Mouse (Mus musculus) testis, adult 2 months (tissue): ENCODE data around the gene Hgd. TPM values are rescaled to one million over a fixed set of nuclear protein-coding genes. Genes with fewer than 3 reads are reported as not detected.
A peak's percentile ranks its signal among the peaks of the same experiment; 100 is the strongest.

Source experiments
- H3K27ac ChIP-seq: fragments of 200-500 bp; 2 replicates; pipeline ENCODE4 v1.5.1; 2012; ENCODE audit warnings: low read depth, low read length; ENCODE audit not compliant: control insufficient read depth, insufficient read depth
- H3K27me3 ChIP-seq: fragments of 200-500 bp; 2 replicates; pipeline ENCODE4 v1.6.1; 2012; ENCODE audit warnings: mild to moderate bottlenecking, low read length, moderate library complexity; ENCODE audit not compliant: control insufficient read depth, insufficient read depth
- H3K36me3 ChIP-seq: fragments of 200-500 bp; 2 replicates; pipeline ENCODE4 v1.6.1; 2012; ENCODE audit warnings: mild to moderate bottlenecking, low read length; ENCODE audit not compliant: control insufficient read depth, insufficient read depth
- H3K4me1 ChIP-seq: fragments of 200-500 bp; 2 replicates; pipeline ENCODE4 v1.6.1; 2012; ENCODE audit warnings: low read length; ENCODE audit not compliant: control insufficient read depth, insufficient read depth
- H3K4me3 ChIP-seq: fragments of 200-500 bp; 2 replicates; pipeline ENCODE4 v1.5.1; 2012; ENCODE audit warnings: low read depth, mild to moderate bottlenecking, low read length, moderate library complexity, mixed read lengths; ENCODE audit not compliant: control insufficient read depth
- CTCF ChIP-seq: fragments of 200-500 bp; IDR thresholded peaks from 2 replicates; pipeline ENCODE4 v1.5.1; 2012; ENCODE audit warnings: low read depth, mild to moderate bottlenecking, inconsistent platforms, low read length, moderate library complexity; ENCODE audit not compliant: control insufficient read depth, insufficient read depth, insufficient replicate concordance
- POLR2A ChIP-seq: fragments of 200-500 bp; IDR thresholded peaks from 2 replicates; pipeline ENCODE4 v1.6.1; 2012; ENCODE audit warnings: low read depth, mild to moderate bottlenecking, inconsistent platforms, low read length, moderate library complexity; ENCODE audit not compliant: control insufficient read depth
- polyA plus RNA-seq: library from polyadenylated mRNA; depleted of rRNA; stranded (reverse); fragments of >200 nt; gene quantifications from 2 replicates; pipeline ENCODE4 v1.2.3, GENCODE M21; 2012

Hgd gene
- polyA plus RNA-seq, 1 experiment = 1.2 TPM

- H3K4me1 ChIP-seq = peaks cover 9% of the 10 kb centered on the region
- H3K27ac ChIP-seq = no peak overlapping the region
- no peaks in the 10 kb centered on the region for H3K27me3 ChIP-seq
- no peaks in the 10 kb centered on the region for H3K36me3 ChIP-seq
- TF ChIP-seq CTCF (no peak), POLR2A (no peak)
- no peak overlapping the region for H3K4me3 ChIP-seq
Observed at GRCm38 (mm10) chr16:37581901-37582300, 1.9 kb downstream of the Hgd start.

- H3K4me1 ChIP-seq = peaks cover 9% of the 10 kb centered on the region
- TF ChIP-seq POLR2A (no peak), CTCF (no peak)
- no peak overlapping the region for H3K4me3 ChIP-seq
- H3K27me3 ChIP-seq = no peaks in the 10 kb centered on the region
- H3K27ac ChIP-seq = no peak overlapping the region
- H3K36me3 ChIP-seq = no peaks in the 10 kb centered on the region
Observed at GRCm38 (mm10) chr16:37583306-37583705, 3.4 kb downstream of the Hgd start.

DNA sequence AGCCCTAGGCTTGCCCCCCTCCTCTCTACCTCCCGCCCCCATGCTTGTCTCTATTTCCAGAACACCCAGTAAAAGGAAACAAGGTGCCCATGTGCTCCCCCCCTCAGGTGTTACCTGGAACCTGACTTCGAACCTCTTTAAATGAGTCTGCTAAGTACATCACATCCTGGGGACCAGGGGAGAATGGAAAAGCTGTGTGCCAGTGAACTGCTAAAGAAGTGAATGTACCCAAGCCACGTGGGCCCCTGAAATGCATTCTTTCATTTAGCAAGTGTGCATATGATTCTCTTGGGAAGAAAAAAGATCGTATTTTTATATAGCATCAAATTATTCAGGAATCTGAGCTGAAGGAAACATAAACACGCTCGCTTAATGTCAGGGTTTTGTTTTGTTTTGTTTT lies 3.8 kb downstream of the Hgd start:
- no peak overlapping the region for H3K4me3 ChIP-seq
- H3K36me3 ChIP-seq = no peaks in the 10 kb centered on the region
- TF ChIP-seq POLR2A (no peak), CTCF (no peak)
- no peaks in the 10 kb centered on the region for H3K27me3 ChIP-seq
- H3K4me1 ChIP-seq = peaks cover 9% of the 10 kb centered on the region
- H3K27ac ChIP-seq = peak overlapping the region; percentile 60; the same call in 1 of the 2 replicates

- Histone ChIP-seq H3K4me1 (peaks cover 9% of the 10 kb centered on the region), H3K4me3 (peak overlapping the region; percentile 8), H3K36me3 (no peaks in the 10 kb centered on the region), H3K27ac (peak overlapping the region; percentile 76), H3K27me3 (no peaks in the 10 kb centered on the region)
- TF ChIP-seq CTCF = no peak
Observed at GRCm38 (mm10) chr16:37584218-37585035, 4.5 kb downstream of the Hgd start.

GRCm38 (mm10) chr16:37585129-37585563 lies 5.2 kb downstream of the Hgd start:
- no peaks in the 10 kb centered on the region for H3K27me3 ChIP-seq
- TF ChIP-seq POLR2A = no peak
- no peak for TF ChIP-seq CTCF
- no peak overlapping the region for H3K4me3 ChIP-seq
- H3K4me1 ChIP-seq = peaks cover 9% of the 10 kb centered on the region
- H3K36me3 ChIP-seq = no peaks in the 10 kb centered on the region
- peak overlapping the region; percentile 17 for H3K27ac ChIP-seq

DNA sequence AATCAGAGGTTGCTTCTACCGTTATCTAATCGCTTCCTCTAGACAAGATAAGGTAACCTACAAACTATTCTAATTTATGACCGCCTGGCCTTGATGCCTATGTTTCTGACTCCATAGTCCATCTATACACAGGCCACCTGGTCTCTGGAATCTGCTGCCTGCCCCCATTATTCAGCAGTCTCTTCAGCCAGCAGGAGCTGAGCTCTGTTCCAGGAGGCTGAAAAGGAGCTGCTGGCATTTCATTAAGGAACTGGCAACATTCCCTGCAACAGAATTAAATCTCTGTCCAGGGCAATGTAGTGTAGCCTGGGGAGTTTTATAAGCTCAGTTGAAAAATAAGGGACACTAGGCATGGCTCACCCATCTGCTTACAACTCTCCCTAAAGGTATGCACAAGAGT lies 11.0 kb downstream of the Hgd start:
- H3K27me3 ChIP-seq = no peaks in the 10 kb centered on the region
- no peak overlapping the region for H3K27ac ChIP-seq
- H3K4me1 ChIP-seq = no peaks in the 10 kb centered on the region; the same call in 1 of the 2 replicates
- TF ChIP-seq POLR2A (no peak), CTCF (no peak)
- no peaks in the 10 kb centered on the region for H3K36me3 ChIP-seq
- H3K4me3 ChIP-seq = no peak overlapping the region

- TF ChIP-seq CTCF (no peak), POLR2A (no peak)
- H3K4me1 ChIP-seq = no peaks in the 10 kb centered on the region; the same call in 1 of the 2 replicates
- no peak overlapping the region for H3K27ac ChIP-seq
- no peaks in the 10 kb centered on the region for H3K36me3 ChIP-seq
- no peaks in the 10 kb centered on the region for H3K27me3 ChIP-seq
- H3K4me3 ChIP-seq = no peak overlapping the region
Observed at GRCm38 (mm10) chr16:37591551-37591950, 11.6 kb downstream of the Hgd start.
